Mouse (Mus musculus): Measurements from ENCODE around the gene Olfm2. TPM values are rescaled to one million over a fixed set of nuclear protein-coding genes. Genes with fewer than 3 reads are reported as not detected.

Gene Olfm2
- total RNA-seq, 2 experiments from 2014 or later: not detected

Other genes with a start within 250 kb of the Olfm2 start
- 10.2 and 10.4 TPM in 2 replicates for gene Zfp266, start 224.9 kb downstream of the Olfm2 start, total RNA-seq (2015; ENCODE audit: low replicate concordance)
- gene Zfp266, start 224.9 kb downstream of the Olfm2 start, total RNA-seq (2017; ENCODE audit: low replicate concordance): 6.8 and 8.9 TPM in 2 replicates
- 1.7 and 4.2 TPM in 2 replicates for gene Zfp846, start 165.1 kb downstream of the Olfm2 start, total RNA-seq (2015; ENCODE audit: low replicate concordance)
- gene Zfp846, start 165.1 kb downstream of the Olfm2 start, total RNA-seq (2017; ENCODE audit: low replicate concordance): 0.09 and 0.70 TPM in 2 replicates
- gene Ubl5, start 103.5 kb downstream of the Olfm2 start, total RNA-seq (2015; ENCODE audit: low replicate concordance): 139 and 174 TPM in 2 replicates
- 32.8 and 53.8 TPM in 2 replicates for gene Ubl5, start 103.5 kb downstream of the Olfm2 start, total RNA-seq (2017; ENCODE audit: low replicate concordance)
- 7.5 and 18.8 TPM in 2 replicates for gene Fbxl12, start 101.6 kb downstream of the Olfm2 start, total RNA-seq (2015; ENCODE audit: low replicate concordance)
- 2.3 and 3.2 TPM in 2 replicates for gene Fbxl12, start 101.6 kb downstream of the Olfm2 start, total RNA-seq (2017; ENCODE audit: low replicate concordance)
- 4.2 and 4.6 TPM in 2 replicates for gene Pin1, start 94.3 kb downstream of the Olfm2 start, total RNA-seq (2015; ENCODE audit: low replicate concordance)
- 2.1 and 3.8 TPM in 2 replicates for gene Pin1, start 94.3 kb downstream of the Olfm2 start, total RNA-seq (2017; ENCODE audit: low replicate concordance)
- not detected in 2 replicates for gene Col5a3, start 68.7 kb upstream of the Olfm2 start, total RNA-seq (2015; ENCODE audit: low replicate concordance)
- gene Col5a3, start 68.7 kb upstream of the Olfm2 start, total RNA-seq (2017; ENCODE audit: low replicate concordance): 0.26 TPM in 1 of 2 replicates, not detected in the other
- gene Rdh8, start 72.2 kb upstream of the Olfm2 start, total RNA-seq (2015; ENCODE audit: low replicate concordance): not detected in 2 replicates
- not detected in 2 replicates for gene Rdh8, start 72.2 kb upstream of the Olfm2 start, total RNA-seq (2017; ENCODE audit: low replicate concordance)
- gene A230050P20Rik, start 122.3 kb upstream of the Olfm2 start, total RNA-seq (2015; ENCODE audit: low replicate concordance): 1.3 and 1.5 TPM in 2 replicates
- gene A230050P20Rik, start 122.3 kb upstream of the Olfm2 start, total RNA-seq (2017; ENCODE audit: low replicate concordance): 1.4 and 4.9 TPM in 2 replicates
- not detected in 2 replicates for gene Angptl6, start 133.4 kb upstream of the Olfm2 start, total RNA-seq (2015; ENCODE audit: low replicate concordance)
- gene Angptl6, start 133.4 kb upstream of the Olfm2 start, total RNA-seq (2017; ENCODE audit: low replicate concordance): not detected in 2 replicates
- gene Ppan, start 141.8 kb upstream of the Olfm2 start, total RNA-seq (2015; ENCODE audit: low replicate concordance): 2.3 and 9.8 TPM in 2 replicates
- 13.0 and 15.4 TPM in 2 replicates for gene Ppan, start 141.8 kb upstream of the Olfm2 start, total RNA-seq (2017; ENCODE audit: low replicate concordance)
- 26.3 and 41.0 TPM in 2 replicates for gene Eif3g, start 152.3 kb upstream of the Olfm2 start, total RNA-seq (2015; ENCODE audit: low replicate concordance)
- 23.2 and 23.7 TPM in 2 replicates for gene Eif3g, start 152.3 kb upstream of the Olfm2 start, total RNA-seq (2017; ENCODE audit: low replicate concordance)
- 28.1 and 47.9 TPM in 2 replicates for gene Dnmt1, start 213.5 kb upstream of the Olfm2 start, total RNA-seq (2015; ENCODE audit: low replicate concordance)
- 69.1 and 92.4 TPM in 2 replicates for gene Dnmt1, start 213.5 kb upstream of the Olfm2 start, total RNA-seq (2017; ENCODE audit: low replicate concordance)
- 0.84 and 1.5 TPM in 2 replicates for gene S1pr2, start 230.4 kb upstream of the Olfm2 start, total RNA-seq (2015; ENCODE audit: low replicate concordance)
- 0.17 and 0.56 TPM in 2 replicates for gene S1pr2, start 230.4 kb upstream of the Olfm2 start, total RNA-seq (2017; ENCODE audit: low replicate concordance)